Mouse (Mus musculus) thymus, adult 2 months (tissue): ENCODE data around the gene Tmem35b.

ENCODE experiments used
- CTCF ChIP-seq: fragments of 200-500 bp; IDR thresholded peaks from 2 replicates; pipeline ENCODE4 v1.5.1; 2012; ENCODE audit warnings: mild to moderate bottlenecking, control low read depth, low read length, moderate library complexity, borderline replicate concordance; ENCODE audit not compliant: control insufficient read depth, poor library complexity, insufficient read depth; ENCODE audit errors: extremely low read depth
- POLR2A ChIP-seq: fragments of 200-500 bp; IDR thresholded peaks from 2 replicates; pipeline ENCODE4 v1.6.1; 2012; ENCODE audit warnings: mild to moderate bottlenecking, low read length, control low read depth, moderate library complexity; ENCODE audit not compliant: control insufficient read depth, poor library complexity, insufficient read depth; ENCODE audit errors: extremely low read depth

GRCm38 (mm10) chr4:127153345-127153744 lies 29.9 kb downstream of the Tmem35b start:
- no peak for TF ChIP-seq CTCF
- TF ChIP-seq POLR2A = no peak
